Mouse (Mus musculus): ENCODE measurements around the gene Gm40193. TPM values are rescaled to one million over a fixed set of nuclear protein-coding genes. Genes with fewer than 3 reads are reported as not detected.

Gene Gm40193
- polyA plus RNA-seq, 1 experiment from 2014 or later: 1.1 TPM

GRCm38 (mm10) chr11:70564276-70564873, 31.6 kb upstream of the Gm40193 start:
- Histone ChIP-seq H3K4me1 (peaks cover 35% of the 10 kb centered on the region), H3K27ac (replicated peaks) (peak overlapping the region; percentile 92), H3K4me2 (replicated peaks) (peak overlapping the region; percentile 92), H3K36me3 (no peaks in the 10 kb centered on the region), H3K9ac (0 out of 2 replicates have a peak overlapping the region, but pooled peaks have one; percentile 74), H3K9me3 (replicated peaks) (no peaks in the 10 kb centered on the region), H3K4me3 (replicated peaks) (peak overlapping the region; percentile 94), H3K27me3 (no peaks in the 10 kb centered on the region)
- ATAC-seq (ENCODE audit: insufficient number of reproducible peaks, low FRiP score, low TSS enrichment, low read depth): no peak
- 41% methylated on average over 4 of the region's 4 CpGs for WGBS

- peak overlapping the region; percentile 92 for H3K27ac ChIP-seq (replicated peaks)
- 1% methylated on average over 25 of the region's 25 CpGs for WGBS
- ATAC-seq (ENCODE audit: insufficient number of reproducible peaks, low FRiP score, low TSS enrichment, low read depth): no peak; the same call in 1 of the 2 replicates
- no peaks in the 10 kb centered on the region for H3K36me3 ChIP-seq
- H3K9me3 ChIP-seq (replicated peaks): no peaks in the 10 kb centered on the region
- peaks cover 35% of the 10 kb centered on the region for H3K4me1 ChIP-seq
- H3K4me2 ChIP-seq (replicated peaks): peak overlapping the region; percentile 92
- peak overlapping the region; percentile 94 for H3K4me3 ChIP-seq (replicated peaks)
- no peaks in the 10 kb centered on the region for H3K27me3 ChIP-seq
- H3K9ac ChIP-seq: peak overlapping the region; percentile 74
Measured at GRCm38 (mm10) chr11:70563470-70564275, 30.9 kb upstream of the Gm40193 start.

GRCm38 (mm10) chr11:70562995-70563469, 30.3 kb upstream of the Gm40193 start:
- peaks cover 35% of the 10 kb centered on the region for H3K4me1 ChIP-seq
- peak overlapping the region; percentile 92 for H3K27ac ChIP-seq (replicated peaks)
- H3K4me3 ChIP-seq (replicated peaks): peak overlapping the region; percentile 94
- H3K27me3 ChIP-seq: no peaks in the 10 kb centered on the region
- peak overlapping the region; percentile 74 for H3K9ac ChIP-seq
- H3K36me3 ChIP-seq: no peaks in the 10 kb centered on the region
- H3K4me2 ChIP-seq (replicated peaks): peak overlapping the region; percentile 92
- peak; percentile 13; the same call in 1 of the 2 replicates for ATAC-seq (ENCODE audit: insufficient number of reproducible peaks, low FRiP score, low TSS enrichment, low read depth)
- 0% methylated on average over 30 of the region's 31 CpGs for WGBS
- H3K9me3 ChIP-seq (replicated peaks): no peaks in the 10 kb centered on the region

- H3K9me3 ChIP-seq (replicated peaks): no peaks in the 10 kb centered on the region
Measured at GRCm38 (mm10) chr11:70562287-70562994, 29.7 kb upstream of the Gm40193 start, which contains the start of gene Mink1. Gene Mink1 (plus strand): TSS chr11:70562881.

GRCm38 (mm10) chr11:70561937-70562286, 29.2 kb upstream of the Gm40193 start:
- peak overlapping the region; percentile 92 for H3K27ac ChIP-seq (replicated peaks)
- 0 out of 2 replicates have a peak overlapping the region, but pooled peaks have one; percentile 74 for H3K9ac ChIP-seq
- no peaks in the 10 kb centered on the region for H3K27me3 ChIP-seq
- peaks cover 35% of the 10 kb centered on the region for H3K4me1 ChIP-seq
- ATAC-seq (ENCODE audit: insufficient number of reproducible peaks, low FRiP score, low TSS enrichment, low read depth): no peak
- WGBS: 2% methylated on average over 2 of the region's 2 CpGs
- no peaks in the 10 kb centered on the region for H3K9me3 ChIP-seq (replicated peaks)
- peak overlapping the region; percentile 94 for H3K4me3 ChIP-seq (replicated peaks)
- H3K36me3 ChIP-seq: peaks cover 2% of the 10 kb centered on the region; the same call in 1 of the 2 replicates
- H3K4me2 ChIP-seq (replicated peaks): peak overlapping the region; percentile 92

More at GRCm38 (mm10) chr11:70562287-70562994, 29.7 kb upstream of the Gm40193 start, which contains the start of gene Mink1:
- Histone ChIP-seq H3K9ac (peak within 1 kb of the TSS; percentile 74), H3K27ac (replicated peaks) (peak within 1 kb of the TSS; percentile 92), H3K4me1 (peaks cover 35% of the 10 kb centered on the region), H3K4me3 (replicated peaks) (peak within 1 kb of the TSS; percentile 94), H3K36me3 (no peaks in the 10 kb centered on the region), H3K27me3 (no peaks in the 10 kb centered on the region), H3K4me2 (replicated peaks) (peak within 1 kb of the TSS; percentile 92)
- peak; percentile 91 for ATAC-seq (ENCODE audit: insufficient number of reproducible peaks, low FRiP score, low TSS enrichment, low read depth)
- under 1% methylated on average over 50 of the region's 57 CpGs for WGBS

GRCm38 (mm10) chr11:70557545-70557944, 24.8 kb upstream of the Gm40193 start:
- H3K36me3 ChIP-seq: peaks cover 4% of the 10 kb centered on the region; the same call in 1 of the 2 replicates
- H3K4me3 ChIP-seq (replicated peaks): no peak overlapping the region
- peaks cover 8% of the 10 kb centered on the region for H3K4me1 ChIP-seq
- no peak overlapping the region for H3K9ac ChIP-seq
- no peaks in the 10 kb centered on the region for H3K27me3 ChIP-seq
- no peak overlapping the region for H3K27ac ChIP-seq (replicated peaks)
- ATAC-seq (ENCODE audit: insufficient number of reproducible peaks, low FRiP score, low TSS enrichment, low read depth): no peak
- H3K4me2 ChIP-seq (replicated peaks): no peak overlapping the region
- WGBS: 89% methylated on average over 9 of the region's 9 CpGs
- no peaks in the 10 kb centered on the region for H3K9me3 ChIP-seq (replicated peaks)

- no peak for ATAC-seq (ENCODE audit: insufficient number of reproducible peaks, low FRiP score, low TSS enrichment, low read depth)
- Histone ChIP-seq H3K9ac (no peak overlapping the region), H3K4me3 (replicated peaks) (no peak overlapping the region), H3K9me3 (replicated peaks) (no peaks in the 10 kb centered on the region), H3K36me3 (peaks cover 4% of the 10 kb centered on the region; the same call in 1 of the 2 replicates), H3K27ac (replicated peaks) (no peak overlapping the region), H3K27me3 (no peaks in the 10 kb centered on the region), H3K4me1 (no peaks in the 10 kb centered on the region), H3K4me2 (replicated peaks) (no peak overlapping the region)
- 25% methylated on average over 7 of the region's 7 CpGs for WGBS
Measured at GRCm38 (mm10) chr11:70553940-70554339, 21.2 kb upstream of the Gm40193 start.

- WGBS: 88% methylated on average over 8 of the region's 8 CpGs
- Histone ChIP-seq H3K27ac (replicated peaks) (no peak overlapping the region), H3K36me3 (no peaks in the 10 kb centered on the region; the same call in 1 of the 2 replicates), H3K4me3 (replicated peaks) (no peak overlapping the region), H3K4me2 (replicated peaks) (no peak overlapping the region), H3K9ac (no peak overlapping the region), H3K9me3 (replicated peaks) (no peaks in the 10 kb centered on the region), H3K27me3 (no peaks in the 10 kb centered on the region), H3K4me1 (no peaks in the 10 kb centered on the region)
- no peak for ATAC-seq (ENCODE audit: insufficient number of reproducible peaks, low FRiP score, low TSS enrichment, low read depth)
Measured at GRCm38 (mm10) chr11:70551526-70551925, 18.8 kb upstream of the Gm40193 start.

- ATAC-seq (ENCODE audit: insufficient number of reproducible peaks, low FRiP score, low TSS enrichment, low read depth): no peak
Measured at GRCm38 (mm10) chr11:70544496-70544895, 11.8 kb upstream of the Gm40193 start.

GRCm38 (mm10) chr11:70541415-70541814, 8.7 kb upstream of the Gm40193 start:
- ATAC-seq (ENCODE audit: insufficient number of reproducible peaks, low FRiP score, low TSS enrichment, low read depth): no peak
- H3K9ac ChIP-seq: no peak overlapping the region
- WGBS: 52% methylated on average over 5 of the region's 5 CpGs
- no peak overlapping the region for H3K4me3 ChIP-seq (replicated peaks)
- 0 out of 2 replicates have a peak overlapping the region, but pooled peaks have one; percentile 83 for H3K4me2 ChIP-seq (replicated peaks)
- H3K4me1 ChIP-seq: peaks cover 16% of the 10 kb centered on the region; the same call in 1 of the 2 replicates
- no peaks in the 10 kb centered on the region for H3K9me3 ChIP-seq (replicated peaks)
- H3K27ac ChIP-seq (replicated peaks): no peak overlapping the region
- H3K27me3 ChIP-seq: no peaks in the 10 kb centered on the region; the same call in 1 of the 2 replicates
- H3K36me3 ChIP-seq: no peaks in the 10 kb centered on the region

More at GRCm38 (mm10) chr11:70544496-70544895, 11.8 kb upstream of the Gm40193 start:
- Histone ChIP-seq H3K9ac (no peak overlapping the region), H3K4me1 (peaks cover 16% of the 10 kb centered on the region; the same call in 1 of the 2 replicates), H3K4me3 (replicated peaks) (no peak overlapping the region), H3K27me3 (no peaks in the 10 kb centered on the region; the same call in 1 of the 2 replicates), H3K9me3 (replicated peaks) (no peaks in the 10 kb centered on the region), H3K27ac (replicated peaks) (no peak overlapping the region), H3K4me2 (replicated peaks) (no peak overlapping the region), H3K36me3 (no peaks in the 10 kb centered on the region)
- WGBS: 57% methylated on average over 7 of the region's 7 CpGs
